Mouse (Mus musculus): Measurements from ENCODE around the gene Sat2. TPM values are rescaled to one million over a fixed set of nuclear protein-coding genes. Genes with fewer than 3 reads are reported as not detected.

Sat2 gene
- total RNA-seq (2017) = not detected in 2 replicates

- no peak for ATAC-seq (replicated peaks; ENCODE audit: low read depth, poor library complexity, severe bottlenecking)
Measured at GRCm38 (mm10) chr11:69621571-69622268, at the start of gene Sat2. Gene Sat2, plus strand, starts transcription at chr11:69622024.

- ATAC-seq (replicated peaks; ENCODE audit: low read depth, poor library complexity, severe bottlenecking) = no peak; the same call in 1 of the 2 replicates
Measured at GRCm38 (mm10) chr11:69575220-69575619, 46.6 kb upstream of the Sat2 start.

GRCm38 (mm10) chr11:69576307-69576706, 45.5 kb upstream of the Sat2 start:
- no peak for ATAC-seq (replicated peaks; ENCODE audit: low read depth, poor library complexity, severe bottlenecking)

GRCm38 (mm10) chr11:69578301-69578700, 43.5 kb upstream of the Sat2 start:
- no peak for ATAC-seq (replicated peaks; ENCODE audit: low read depth, poor library complexity, severe bottlenecking)

GRCm38 (mm10) chr11:69579128-69580017, 42.5 kb upstream of the Sat2 start:
- ATAC-seq (replicated peaks; ENCODE audit: low read depth, poor library complexity, severe bottlenecking) = peak; percentile 75

- peak; percentile 55 for ATAC-seq (replicated peaks; ENCODE audit: low read depth, poor library complexity, severe bottlenecking)
Measured at GRCm38 (mm10) chr11:69580091-69580514, 41.7 kb upstream of the Sat2 start, which contains the start of the genes Wrap53 and Trp53. Gene Wrap53, minus strand, starts transcription at chr11:69580255. Gene Trp53, plus strand, starts transcription at chr11:69580359.

- no peak for ATAC-seq (replicated peaks; ENCODE audit: low read depth, poor library complexity, severe bottlenecking)
Measured at GRCm38 (mm10) chr11:69580572-69581146, 41.2 kb upstream of the Sat2 start.

GRCm38 (mm10) chr11:69581147-69581688, 40.6 kb upstream of the Sat2 start:
- ATAC-seq (replicated peaks; ENCODE audit: low read depth, poor library complexity, severe bottlenecking) = peak; percentile 50

GRCm38 (mm10) chr11:69581814-69582213, 40.0 kb upstream of the Sat2 start:
- no peak for ATAC-seq (replicated peaks; ENCODE audit: low read depth, poor library complexity, severe bottlenecking)

GRCm38 (mm10) chr11:69582230-69582805, 39.5 kb upstream of the Sat2 start:
- ATAC-seq (replicated peaks; ENCODE audit: low read depth, poor library complexity, severe bottlenecking) = no peak

GRCm38 (mm10) chr11:69584008-69584407, 37.8 kb upstream of the Sat2 start:
- ATAC-seq (replicated peaks; ENCODE audit: low read depth, poor library complexity, severe bottlenecking) = no peak

- no peak for ATAC-seq (replicated peaks; ENCODE audit: low read depth, poor library complexity, severe bottlenecking)
Measured at GRCm38 (mm10) chr11:69584937-69585336, 36.9 kb upstream of the Sat2 start.

- peak; percentile 81 for ATAC-seq (replicated peaks; ENCODE audit: low read depth, poor library complexity, severe bottlenecking)
Measured at GRCm38 (mm10) chr11:69585718-69586325, 36.0 kb upstream of the Sat2 start.

GRCm38 (mm10) chr11:69589207-69589834, 32.5 kb upstream of the Sat2 start:
- peak; percentile 33 for ATAC-seq (replicated peaks; ENCODE audit: low read depth, poor library complexity, severe bottlenecking)

- no peak for ATAC-seq (replicated peaks; ENCODE audit: low read depth, poor library complexity, severe bottlenecking)
Measured at GRCm38 (mm10) chr11:69590622-69591021, 31.2 kb upstream of the Sat2 start.

GRCm38 (mm10) chr11:69591424-69591823, 30.4 kb upstream of the Sat2 start:
- no peak for ATAC-seq (replicated peaks; ENCODE audit: low read depth, poor library complexity, severe bottlenecking)

- ATAC-seq (replicated peaks; ENCODE audit: low read depth, poor library complexity, severe bottlenecking) = no peak
Measured at GRCm38 (mm10) chr11:69591899-69592637, 29.8 kb upstream of the Sat2 start.

- ATAC-seq (replicated peaks; ENCODE audit: low read depth, poor library complexity, severe bottlenecking) = no peak
Measured at GRCm38 (mm10) chr11:69592799-69593198, 29.0 kb upstream of the Sat2 start.
